Mouse (Mus musculus) E14TG2a.4 (cell line): ENCODE results near the gene Carmil1.

Experiments used
- H3K27me3 ChIP-seq: 2 replicates; pipeline ENCODE4 v1.6.1; 2014; ENCODE audit warnings: low read length, control low read depth; ENCODE audit not compliant: insufficient read depth
- H3K36me3 ChIP-seq: 2 replicates; pipeline ENCODE4 v1.6.1; 2014; ENCODE audit warnings: low read length, control low read depth; ENCODE audit not compliant: insufficient read depth
- H3K4me1 ChIP-seq: replicated peaks from 2 replicates; pipeline ENCODE4 v1.6.1; 2014; ENCODE audit warnings: low read depth, low read length, control low read depth
- H3K4me3 ChIP-seq: replicated peaks from 2 replicates; pipeline ENCODE4 v1.5.1; 2014; ENCODE audit warnings: mild to moderate bottlenecking, low read length
- H3K9me3 ChIP-seq: 2 replicates; pipeline ENCODE4 v1.6.1; 2014; ENCODE audit warnings: low read length, control low read depth
- CTCF ChIP-seq: conservative IDR thresholded peaks from 2 replicates; pipeline ENCODE4 v1.5.1; 2014; ENCODE audit warnings: low read length
- NANOG ChIP-seq: IDR thresholded peaks from 2 replicates; pipeline ENCODE4 v1.6.1; 2014; ENCODE audit warnings: borderline replicate concordance, low read length, mixed read lengths
- POU5F1 ChIP-seq: IDR thresholded peaks from 2 replicates; pipeline ENCODE4 v1.6.1; 2014; ENCODE audit warnings: low read length, borderline replicate concordance

The Carmil1 gene

DNA sequence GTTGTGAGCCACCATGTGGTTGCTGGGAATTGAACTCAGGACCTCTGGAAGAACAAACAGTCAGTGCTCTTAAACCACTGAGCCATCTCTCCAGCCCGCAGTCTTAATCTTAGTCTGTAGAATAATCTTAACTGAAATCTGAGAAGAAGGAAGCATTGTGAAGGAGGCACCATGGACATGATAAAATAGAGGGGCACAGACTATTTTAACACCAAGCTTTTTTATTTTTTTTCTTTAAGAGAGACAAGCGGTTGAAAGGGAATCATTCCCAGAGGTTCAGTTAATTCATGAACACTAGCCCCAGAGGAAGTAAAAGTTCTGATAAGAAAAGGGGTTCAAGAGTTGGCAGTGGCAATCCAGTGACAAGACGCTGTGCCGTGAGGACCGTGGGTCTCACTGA lies 15.8 kb downstream of the Carmil1 start:
- TF ChIP-seq CTCF (no peak), POU5F1 (no peak), NANOG (no peak)
- Histone ChIP-seq H3K4me1 (peaks cover 10% of the 10 kb centered on the region), H3K36me3 (no peaks in the 10 kb centered on the region), H3K9me3 (no peaks in the 10 kb centered on the region), H3K4me3 (no peak overlapping the region), H3K27me3 (no peaks in the 10 kb centered on the region)

DNA sequence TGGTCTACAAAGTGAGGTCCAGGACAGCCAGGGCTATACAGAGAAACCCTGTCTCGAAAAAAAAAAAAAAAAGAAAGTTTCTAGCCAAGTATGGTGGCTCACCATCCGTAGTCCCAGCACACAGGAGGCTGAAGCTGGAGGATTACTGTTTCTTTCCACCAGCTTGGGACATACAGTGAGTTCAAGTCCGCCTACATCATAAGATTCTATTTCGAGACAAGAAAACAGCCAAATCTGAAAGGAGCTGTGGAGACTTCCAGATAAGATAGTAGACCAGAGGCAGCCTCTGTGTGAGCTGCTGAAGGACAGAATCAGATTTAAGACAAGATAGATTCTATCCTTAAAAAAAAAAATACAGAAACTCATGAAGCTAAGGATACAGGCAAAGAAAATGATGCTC lies 17.0 kb downstream of the Carmil1 start:
- Histone ChIP-seq H3K4me3 (no peak overlapping the region), H3K27me3 (no peaks in the 10 kb centered on the region), H3K4me1 (peaks cover 4% of the 10 kb centered on the region), H3K36me3 (no peaks in the 10 kb centered on the region), H3K9me3 (no peaks in the 10 kb centered on the region)
- TF ChIP-seq POU5F1 (no peak), NANOG (no peak), CTCF (no peak)

DNA sequence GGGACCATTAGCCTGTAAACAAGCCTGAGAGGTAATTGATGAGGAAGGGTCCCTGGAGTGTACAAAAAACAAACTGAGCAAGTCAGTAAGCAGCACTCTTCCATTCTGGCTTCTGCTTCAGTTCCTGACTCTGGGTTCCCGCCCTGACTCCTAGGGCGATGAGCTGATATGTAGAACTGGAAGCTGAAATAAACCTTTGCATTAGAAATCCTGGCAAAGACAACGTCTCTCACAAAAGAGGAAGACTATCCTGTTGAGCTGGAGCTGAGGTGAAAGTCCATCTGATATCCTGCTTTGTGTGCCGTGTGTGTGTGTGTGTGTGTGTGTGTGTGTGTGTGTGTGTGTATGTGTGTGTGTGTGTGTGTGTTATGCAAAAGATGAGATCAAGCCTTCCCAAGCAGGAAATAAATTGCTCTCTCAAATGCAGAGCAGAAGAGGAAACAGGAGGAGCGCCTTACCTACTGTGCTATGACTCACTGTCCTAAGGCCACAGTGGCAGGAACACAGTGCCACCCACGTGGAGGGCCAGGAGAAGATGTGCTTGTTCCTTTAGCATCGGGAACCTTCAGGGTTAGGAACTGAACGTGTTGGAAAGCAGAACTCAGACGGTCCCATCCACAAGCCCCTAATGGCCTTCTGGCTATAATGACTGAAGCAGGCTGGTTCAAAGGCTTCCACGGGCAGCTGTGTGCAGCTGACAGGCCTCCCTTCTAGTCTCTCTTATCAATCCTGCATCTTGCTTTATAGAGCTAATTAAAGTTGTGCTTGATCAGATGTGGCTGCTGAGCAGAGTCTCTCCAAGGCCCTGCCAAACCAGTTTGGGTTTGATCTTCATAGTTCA lies 19.6 kb downstream of the Carmil1 start:
- H3K4me1 ChIP-seq: no peaks in the 10 kb centered on the region
- TF ChIP-seq CTCF: no peak
- no peak for TF ChIP-seq NANOG
- TF ChIP-seq POU5F1: no peak
- H3K4me3 ChIP-seq: no peak overlapping the region
- H3K27me3 ChIP-seq: no peaks in the 10 kb centered on the region
- H3K9me3 ChIP-seq: no peaks in the 10 kb centered on the region
- H3K36me3 ChIP-seq: no peaks in the 10 kb centered on the region

DNA sequence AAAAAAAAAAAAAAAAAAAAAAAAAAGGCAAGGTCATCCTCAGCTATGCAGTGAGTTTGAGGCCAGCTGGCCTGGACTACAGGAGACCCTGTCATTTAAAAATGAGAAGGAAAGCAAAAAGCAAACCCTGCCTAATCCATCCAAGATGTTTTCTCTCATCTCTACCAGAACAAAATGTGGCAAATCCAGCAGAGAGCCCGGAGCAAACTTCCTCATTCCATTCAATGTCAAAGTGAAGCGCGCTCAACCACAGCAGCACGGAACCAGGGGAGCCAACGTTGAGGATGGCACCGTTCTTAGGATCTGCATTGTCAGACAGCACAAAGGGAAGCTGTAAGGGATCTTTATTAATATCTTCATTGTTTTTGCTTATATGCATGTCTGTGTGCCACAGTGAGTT lies 22.8 kb downstream of the Carmil1 start:
- no peak for TF ChIP-seq CTCF
- no peak for TF ChIP-seq NANOG
- TF ChIP-seq POU5F1: no peak
- H3K4me1 ChIP-seq: no peaks in the 10 kb centered on the region

DNA sequence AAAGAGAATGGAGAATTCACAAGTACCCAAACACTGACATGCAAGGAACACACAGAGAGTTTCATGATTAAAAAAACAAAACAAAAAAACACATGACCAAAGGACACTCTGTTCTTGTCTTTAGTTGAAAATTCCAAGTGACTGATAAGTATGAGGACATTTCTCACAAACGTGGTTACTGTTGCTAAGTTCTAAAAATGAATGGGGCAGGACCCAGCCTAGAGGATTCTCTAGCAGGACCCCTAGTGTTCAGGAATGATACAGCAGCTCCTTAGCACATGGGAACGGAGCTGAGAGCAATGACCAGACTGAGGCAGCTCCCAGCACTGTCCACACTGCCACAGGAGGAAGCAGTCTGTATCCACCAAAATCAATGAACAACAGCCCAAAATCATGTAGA lies 26.6 kb downstream of the Carmil1 start:
- peak; percentile 64 for TF ChIP-seq CTCF
- no peak for TF ChIP-seq NANOG
- Histone ChIP-seq H3K4me3 (no peak overlapping the region), H3K36me3 (no peaks in the 10 kb centered on the region), H3K9me3 (no peaks in the 10 kb centered on the region), H3K27me3 (no peaks in the 10 kb centered on the region), H3K4me1 (0 out of 2 replicates have a peak, but pooled peaks cover 5% of the 10 kb centered on the region)

More for the DNA sequence above, 22.8 kb downstream of the Carmil1 start:
- Histone ChIP-seq H3K9me3 (no peaks in the 10 kb centered on the region), H3K4me3 (no peak overlapping the region), H3K27me3 (no peaks in the 10 kb centered on the region), H3K36me3 (no peaks in the 10 kb centered on the region)

DNA sequence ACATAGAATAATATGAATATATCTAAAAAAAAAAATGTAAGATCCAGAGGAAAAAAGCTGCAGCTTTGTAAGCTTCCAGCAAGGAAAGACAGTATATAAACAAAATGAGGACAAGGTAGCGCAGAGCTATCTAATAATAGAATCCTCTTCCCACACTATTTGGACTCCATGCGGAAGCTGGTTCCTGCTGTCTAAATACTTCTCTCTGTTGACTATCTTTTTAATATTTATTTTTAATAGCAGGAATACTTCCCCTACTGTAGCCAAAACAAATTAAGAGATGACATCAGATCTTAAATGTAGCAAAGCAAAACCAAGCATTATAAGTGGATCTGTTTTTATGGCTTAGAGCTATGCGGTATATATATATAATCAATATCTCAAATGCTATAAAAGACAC lies 27.0 kb downstream of the Carmil1 start:
- Histone ChIP-seq H3K4me3 (no peak overlapping the region), H3K27me3 (no peaks in the 10 kb centered on the region), H3K9me3 (no peaks in the 10 kb centered on the region), H3K36me3 (no peaks in the 10 kb centered on the region), H3K4me1 (0 out of 2 replicates have a peak, but pooled peaks cover 5% of the 10 kb centered on the region)
- TF ChIP-seq NANOG (no peak), POU5F1 (no peak), CTCF (no peak)

DNA sequence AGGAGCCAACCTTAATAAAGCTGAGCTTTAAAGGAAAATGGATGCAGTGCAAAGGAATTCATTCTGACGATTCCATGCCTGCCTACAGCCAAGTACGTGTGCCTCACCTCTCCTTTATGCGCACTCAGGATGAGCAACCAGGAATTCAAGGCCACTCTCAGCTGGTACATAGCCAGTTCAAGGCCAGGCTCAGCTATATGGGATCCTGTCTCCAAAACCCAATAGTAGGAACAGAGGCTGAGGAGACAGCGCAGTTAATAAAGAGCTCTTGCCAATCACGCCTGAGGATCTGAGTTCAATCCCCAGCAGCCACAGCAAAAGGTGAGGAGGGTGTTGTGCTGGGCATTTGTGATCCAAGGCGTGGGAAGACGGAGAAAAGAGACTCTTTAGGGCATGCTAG lies 29.4 kb downstream of the Carmil1 start:
- Histone ChIP-seq H3K36me3 (no peaks in the 10 kb centered on the region), H3K27me3 (no peaks in the 10 kb centered on the region), H3K4me3 (no peak overlapping the region), H3K4me1 (peaks cover 9% of the 10 kb centered on the region), H3K9me3 (no peaks in the 10 kb centered on the region)
- TF ChIP-seq NANOG (no peak), POU5F1 (no peak), CTCF (no peak)

DNA sequence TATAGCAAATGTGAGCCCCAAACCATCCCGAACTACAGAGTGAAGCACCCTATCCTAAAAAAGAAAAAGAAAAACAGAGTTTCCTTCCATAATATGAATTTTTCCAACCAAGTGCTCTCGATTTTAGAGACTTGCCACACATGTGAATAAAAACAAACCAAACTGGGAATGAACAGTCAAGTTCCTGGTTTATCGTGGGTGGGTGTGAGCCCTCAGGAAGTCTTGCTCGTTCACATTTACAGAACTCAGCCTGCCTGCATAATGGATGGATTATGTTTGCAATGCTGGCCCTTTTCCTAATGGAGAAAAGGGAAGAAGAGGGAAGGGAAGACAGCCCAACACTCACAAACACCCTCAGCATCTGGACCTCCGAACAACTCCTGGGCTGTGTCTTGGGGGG lies 32.7 kb downstream of the Carmil1 start:
- TF ChIP-seq CTCF: no peak
- no peak for TF ChIP-seq POU5F1
- no peak overlapping the region for H3K4me3 ChIP-seq
- H3K27me3 ChIP-seq: no peaks in the 10 kb centered on the region
- H3K36me3 ChIP-seq: no peaks in the 10 kb centered on the region
- H3K4me1 ChIP-seq: peaks cover 20% of the 10 kb centered on the region
- no peaks in the 10 kb centered on the region for H3K9me3 ChIP-seq

DNA sequence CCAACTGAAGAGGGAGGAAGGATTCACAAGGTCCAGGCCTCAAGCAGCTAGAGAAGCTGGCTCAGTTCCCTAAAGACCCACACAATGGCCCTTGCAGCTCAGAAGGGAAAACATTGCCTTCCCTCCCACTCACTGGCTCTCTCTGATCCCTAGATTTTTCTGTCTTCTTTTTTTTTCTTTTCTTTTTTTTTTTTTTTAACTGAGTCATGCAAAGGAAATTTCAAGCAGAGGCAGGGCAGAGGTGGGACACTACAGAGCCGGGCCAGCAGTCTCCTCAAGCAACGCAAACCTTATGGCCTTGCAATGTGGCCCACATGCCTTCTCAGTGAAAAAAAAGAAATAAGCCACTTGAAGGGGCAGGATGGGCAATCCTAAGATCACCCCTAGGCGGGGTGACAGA lies 33.2 kb downstream of the Carmil1 start:
- peaks cover 25% of the 10 kb centered on the region for H3K4me1 ChIP-seq
- no peaks in the 10 kb centered on the region for H3K27me3 ChIP-seq
- H3K36me3 ChIP-seq: no peaks in the 10 kb centered on the region
- TF ChIP-seq CTCF: no peak
- no peak for TF ChIP-seq POU5F1
- TF ChIP-seq NANOG: no peak
- no peaks in the 10 kb centered on the region for H3K9me3 ChIP-seq
- no peak overlapping the region for H3K4me3 ChIP-seq
